Mouse (Mus musculus): ENCODE data around the gene Obsl1. TPM values are rescaled to one million over a fixed set of nuclear protein-coding genes. Genes with fewer than 3 reads are reported as not detected.

Gene Obsl1
- polyA plus RNA-seq (2015; fragmentation: Illumina TruSeq; extraction: RNeasy Lipid Tissue Mini Kit (QIAGEN cat#74804); ENCODE audit: insufficient read depth, low replicate concordance) = 1.4 TPM

GRCm38 (mm10) chr1:75505956-75506831 lies at the start of gene Obsl1:
Obsl1 (minus strand) TSS chr1:75506452.

GRCm38 (mm10) chr1:75545965-75546956 lies 40.0 kb upstream of the Obsl1 start, which contains the start of gene Slc4a3:
Slc4a3 (plus strand) TSS chr1:75546266.

GRCm38 (mm10) chr1:75521321-75522031 lies 15.2 kb upstream of the Obsl1 start, which contains the start of gene Stk11ip:
Stk11ip (plus strand) TSS chr1:75521529.

GRCm38 (mm10) chr1:75507006-75507405 lies 754 bp upstream of the Obsl1 start, which contains the start of gene Inha:
Inha (plus strand) TSS chr1:75507077.

GRCm38 (mm10) chr1:75478916-75479634 lies 27.2 kb downstream of the Obsl1 start, which contains the start of the genes Chpf and Tmem198:
Chpf (minus strand) TSS chr1:75479307.
Tmem198 (plus strand) TSS chr1:75479532.

GRCm38 (mm10) chr1:75450314-75451005 lies 55.8 kb downstream of the Obsl1 start, which contains the start of gene Asic4:
Asic4 (plus strand) TSS chr1:75450436.

GRCm38 (mm10) chr1:75435475-75436328 lies 70.5 kb downstream of the Obsl1 start, which contains the start of gene Gmppa:
Gmppa (plus strand) TSS chr1:75435930.

Other genes starting within 250 kb of the Obsl1 start
- gene Ptprn, start 241.9 kb downstream of the Obsl1 start, polyA plus RNA-seq (2015; fragmentation: Illumina TruSeq; extraction: RNeasy Lipid Tissue Mini Kit (QIAGEN cat#74804); ENCODE audit: insufficient read depth, low replicate concordance) = not detected
- gene Resp18, start 228.0 kb downstream of the Obsl1 start, polyA plus RNA-seq (2015; fragmentation: Illumina TruSeq; extraction: RNeasy Lipid Tissue Mini Kit (QIAGEN cat#74804); ENCODE audit: insufficient read depth, low replicate concordance) = not detected
- gene Dnpep, start 188.5 kb downstream of the Obsl1 start, polyA plus RNA-seq (2015; fragmentation: Illumina TruSeq; extraction: RNeasy Lipid Tissue Mini Kit (QIAGEN cat#74804); ENCODE audit: insufficient read depth, low replicate concordance) = 14.7 TPM
- 23.7 TPM for gene Des, start 146.1 kb downstream of the Obsl1 start, polyA plus RNA-seq (2015; fragmentation: Illumina TruSeq; extraction: RNeasy Lipid Tissue Mini Kit (QIAGEN cat#74804); ENCODE audit: insufficient read depth, low replicate concordance)
- 4.5 TPM for gene Speg, start 131.2 kb downstream of the Obsl1 start, polyA plus RNA-seq (2015; fragmentation: Illumina TruSeq; extraction: RNeasy Lipid Tissue Mini Kit (QIAGEN cat#74804); ENCODE audit: insufficient read depth, low replicate concordance)
- 50.7 TPM for gene Gmppa, start 70.5 kb downstream of the Obsl1 start, polyA plus RNA-seq (2015; fragmentation: Illumina TruSeq; extraction: RNeasy Lipid Tissue Mini Kit (QIAGEN cat#74804); ENCODE audit: insufficient read depth, low replicate concordance)
- gene Asic4, start 56.0 kb downstream of the Obsl1 start, polyA plus RNA-seq (2015; fragmentation: Illumina TruSeq; extraction: RNeasy Lipid Tissue Mini Kit (QIAGEN cat#74804); ENCODE audit: insufficient read depth, low replicate concordance) = not detected
- gene Chpf, start 27.1 kb downstream of the Obsl1 start, polyA plus RNA-seq (2015; fragmentation: Illumina TruSeq; extraction: RNeasy Lipid Tissue Mini Kit (QIAGEN cat#74804); ENCODE audit: insufficient read depth, low replicate concordance) = 1.1 TPM
- gene Tmem198, start 26.9 kb downstream of the Obsl1 start, polyA plus RNA-seq (2015; fragmentation: Illumina TruSeq; extraction: RNeasy Lipid Tissue Mini Kit (QIAGEN cat#74804); ENCODE audit: insufficient read depth, low replicate concordance) = 0.21 TPM
- 0.32 TPM for gene Inha, start 625 bp upstream of the Obsl1 start, polyA plus RNA-seq (2015; fragmentation: Illumina TruSeq; extraction: RNeasy Lipid Tissue Mini Kit (QIAGEN cat#74804); ENCODE audit: insufficient read depth, low replicate concordance)
- gene Stk11ip, start 15.1 kb upstream of the Obsl1 start, polyA plus RNA-seq (2015; fragmentation: Illumina TruSeq; extraction: RNeasy Lipid Tissue Mini Kit (QIAGEN cat#74804); ENCODE audit: insufficient read depth, low replicate concordance) = 32.4 TPM
- 0.81 TPM for gene Slc4a3, start 39.8 kb upstream of the Obsl1 start, polyA plus RNA-seq (2015; fragmentation: Illumina TruSeq; extraction: RNeasy Lipid Tissue Mini Kit (QIAGEN cat#74804); ENCODE audit: insufficient read depth, low replicate concordance)